Mouse (Mus musculus) erythroblast, embryonic 14.5 days (primary cell): ENCODE measurements around the gene Nectin1.

Source experiments
- GATA1 ChIP-seq: IDR thresholded peaks from 2 replicates; pipeline ENCODE4 v1.6.1; 2012; ENCODE audit warnings: low read length, inconsistent platforms, mixed read lengths
- TAL1 ChIP-seq: IDR thresholded peaks from 3 replicates; pipeline ENCODE4 v1.6.1; 2012; ENCODE audit warnings: low read length, inconsistent platforms, mixed read lengths

DNA sequence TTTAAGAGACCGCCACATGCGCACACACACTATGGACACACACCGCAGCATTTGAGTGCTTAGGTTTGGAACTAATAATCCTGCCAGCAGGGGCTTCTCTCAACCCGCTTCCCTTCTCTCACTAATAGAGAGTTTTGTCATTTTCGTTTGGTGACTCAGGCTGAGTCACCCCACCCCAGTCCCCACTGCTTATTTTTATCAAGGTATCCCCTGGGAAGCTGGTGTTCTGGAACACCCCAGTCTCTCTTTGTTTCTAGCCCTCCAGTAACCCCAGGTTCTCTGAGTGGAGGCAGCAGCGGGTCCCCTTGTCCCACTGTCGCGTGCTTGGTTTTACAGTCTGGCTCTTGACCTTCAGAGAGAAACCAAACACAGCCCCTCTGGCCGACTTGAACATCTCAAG is 48.9 kb downstream of the Nectin1 start:
- TF ChIP-seq GATA1 (no peak), TAL1 (no peak)
